Mouse (Mus musculus) right cerebral cortex, adult 18-20 months (tissue): ENCODE measurements around the gene Telo2.

ENCODE experiments used
- DNase-seq: peaks from one replicate; pipeline ENCODE4 v3.0.0; 2022; ENCODE audit warnings: mixed read lengths

Telo2 gene

DNA sequence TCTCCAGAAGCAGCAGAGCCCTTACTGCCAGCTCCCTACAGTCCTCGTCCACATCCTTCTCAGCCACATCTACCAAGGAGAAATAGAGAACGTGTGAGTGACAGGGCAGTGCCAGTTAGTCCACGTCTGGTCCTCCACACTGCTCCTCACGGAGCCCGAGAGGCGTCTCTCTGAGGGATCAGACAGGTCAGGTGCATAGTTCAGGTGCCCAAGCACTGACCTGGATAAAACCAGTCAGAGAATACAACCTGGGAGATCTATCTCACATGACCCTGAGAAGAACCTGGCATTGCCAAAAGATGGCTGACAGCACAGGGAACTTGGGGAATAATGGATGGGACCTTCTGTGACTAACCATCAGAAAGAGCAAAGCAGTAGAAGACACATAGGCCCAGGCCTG is 15.7 kb downstream of the Telo2 start:
- DNase-seq = no peak

DNA sequence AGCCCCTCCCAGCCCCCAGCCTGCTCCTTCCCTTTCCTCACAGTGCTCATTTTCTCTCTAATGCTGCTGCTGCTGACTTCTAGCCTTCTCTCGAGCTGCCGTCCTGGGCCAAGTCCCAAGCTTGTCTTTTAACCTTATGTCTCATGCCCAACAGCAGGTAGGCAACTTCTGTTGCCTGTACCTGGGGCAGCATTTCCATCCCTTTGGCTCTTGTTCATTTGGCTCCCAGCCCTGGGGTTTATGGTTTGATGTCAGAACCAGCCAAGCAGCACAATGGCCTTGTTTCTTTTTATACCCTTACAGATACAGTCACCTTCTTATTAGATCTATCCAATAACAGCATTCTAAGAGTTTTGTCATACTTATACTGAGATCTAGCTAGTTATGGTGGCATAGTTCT is 19.5 kb downstream of the Telo2 start:
- DNase-seq = no peak

DNA sequence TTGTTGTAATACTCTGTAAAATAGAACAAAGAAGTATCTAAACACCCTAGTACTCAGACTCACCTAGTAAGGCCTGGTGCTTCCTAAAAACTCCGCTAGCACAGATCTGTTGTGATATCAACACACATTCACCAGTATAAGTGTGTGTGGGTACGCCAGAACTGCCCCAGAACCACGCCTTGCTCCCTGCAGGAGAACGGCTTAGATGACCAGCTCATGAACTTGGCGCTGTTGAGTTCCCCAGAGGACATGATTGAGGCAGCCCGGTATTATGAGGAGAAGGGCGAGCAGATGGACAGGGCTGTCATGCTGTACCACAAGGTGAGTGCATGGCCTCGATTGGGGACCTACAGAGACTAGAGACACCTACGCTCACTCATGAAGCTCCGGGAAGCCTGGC is 25.3 kb downstream of the Telo2 start:
- no peak for DNase-seq

DNA sequence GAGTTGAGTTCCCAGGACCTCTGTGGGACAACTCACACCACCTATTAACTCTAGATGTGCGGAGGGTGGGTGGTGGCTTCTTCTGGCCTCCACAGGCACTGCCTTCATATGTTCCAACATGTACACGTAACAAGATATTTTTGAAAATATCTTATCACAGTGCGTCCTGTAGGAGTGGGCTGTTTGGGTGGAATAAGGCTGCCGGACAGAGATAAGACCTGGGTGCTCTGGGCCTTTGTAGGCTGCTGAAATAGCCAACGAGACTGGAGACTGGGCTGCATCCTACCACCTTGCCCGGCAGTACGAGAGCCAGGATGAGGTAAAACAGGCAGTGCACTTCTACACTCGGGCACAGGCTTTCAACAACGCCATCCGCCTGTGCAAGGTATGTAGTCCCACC is 26.6 kb downstream of the Telo2 start:
- no peak for DNase-seq

DNA sequence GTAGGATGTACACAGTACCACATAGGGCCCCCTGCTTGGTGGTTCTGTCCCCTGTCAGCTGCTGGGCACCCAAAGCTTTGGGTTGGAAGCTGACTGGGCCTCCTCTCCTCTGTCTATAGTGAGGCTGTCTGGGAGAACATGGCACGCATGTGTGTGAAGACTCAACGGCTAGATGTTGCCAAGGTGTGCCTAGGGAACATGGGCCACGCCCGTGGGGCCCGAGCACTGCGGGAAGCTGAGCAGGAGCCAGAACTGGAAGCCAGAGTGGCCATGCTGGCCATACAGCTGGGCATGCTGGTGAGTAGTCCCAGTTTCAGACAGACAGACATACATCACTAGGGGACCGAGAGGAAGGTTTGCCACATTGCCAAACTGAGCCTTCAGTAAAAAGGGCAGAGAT is 29.0 kb downstream of the Telo2 start:
- no peak for DNase-seq

DNA sequence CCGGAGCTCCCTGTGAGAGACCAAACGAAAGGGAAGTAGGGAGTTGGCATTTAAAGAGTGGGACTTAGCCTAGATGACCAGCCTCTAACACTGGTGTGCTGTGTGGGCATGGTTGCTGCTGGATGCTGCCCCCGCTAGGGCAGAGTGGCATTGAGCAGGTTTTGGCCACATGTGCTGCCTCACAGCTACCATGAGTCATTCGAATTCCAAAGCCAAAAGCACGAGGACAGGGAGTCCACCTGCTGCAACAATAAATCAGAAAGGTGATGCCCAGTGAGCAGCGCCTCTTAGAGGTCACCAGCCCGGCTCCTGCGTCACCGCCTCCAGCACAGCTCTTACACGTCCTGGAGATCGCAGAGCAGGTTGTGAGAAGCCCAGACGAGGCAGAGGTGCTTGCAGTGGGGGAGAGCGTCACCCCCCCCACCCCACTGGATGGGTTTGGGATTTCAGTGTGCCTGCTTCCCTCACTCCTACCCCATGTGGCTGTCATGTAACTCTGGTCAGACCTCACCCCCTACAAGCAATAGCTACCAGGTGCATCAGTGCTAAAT is 30.9 kb downstream of the Telo2 start:
- DNase-seq = no peak

DNA sequence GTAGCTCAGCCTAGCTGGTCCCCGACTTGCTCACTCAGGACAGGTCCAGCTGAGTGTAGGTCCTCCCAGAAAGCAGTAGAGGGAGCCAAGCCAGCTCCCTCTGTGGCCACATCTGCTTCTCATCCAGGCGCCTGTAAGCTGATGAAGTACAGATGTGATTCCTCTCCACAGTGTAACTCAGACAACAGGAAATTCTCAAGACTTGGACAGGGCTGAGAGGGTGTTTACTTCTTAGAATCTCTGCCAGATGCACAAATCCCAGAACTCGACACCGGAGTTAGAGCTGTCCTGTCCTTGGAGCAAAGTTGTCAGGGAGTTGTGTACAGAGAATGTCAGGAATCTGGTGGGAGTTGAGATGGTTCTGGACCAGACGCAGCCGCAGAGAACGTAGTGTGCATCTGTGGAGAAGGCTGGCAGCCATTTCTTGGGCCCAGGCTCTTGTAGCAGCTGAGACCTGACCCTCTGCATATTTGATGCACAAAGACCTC is 32.3 kb downstream of the Telo2 start, which contains the start of gene Tmem204:
Gene Tmem204, minus strand, starts transcription at position 148 of the 488 bp plus-strand sequence.
- DNase-seq = no peak

DNA sequence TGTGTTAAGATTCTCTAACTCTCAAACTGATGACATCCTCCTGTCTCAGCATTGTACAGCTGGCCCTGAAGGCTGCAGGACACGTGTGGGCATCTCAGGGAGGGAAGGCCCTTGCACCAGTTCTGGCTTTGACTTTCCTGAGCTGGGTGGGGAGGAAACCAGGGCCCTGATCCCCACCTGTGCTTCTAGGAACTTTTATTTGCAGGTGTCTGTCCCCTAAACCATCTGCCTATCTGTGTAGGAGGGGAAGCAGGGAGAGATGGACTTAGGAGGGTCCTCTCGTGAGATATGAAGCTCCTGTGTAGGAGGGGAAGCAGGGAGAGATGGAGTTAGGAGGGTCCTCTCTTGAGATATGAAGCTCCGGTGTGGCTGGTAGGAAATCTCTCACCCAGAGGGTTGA is 32.9 kb downstream of the Telo2 start:
- no peak for DNase-seq

DNA sequence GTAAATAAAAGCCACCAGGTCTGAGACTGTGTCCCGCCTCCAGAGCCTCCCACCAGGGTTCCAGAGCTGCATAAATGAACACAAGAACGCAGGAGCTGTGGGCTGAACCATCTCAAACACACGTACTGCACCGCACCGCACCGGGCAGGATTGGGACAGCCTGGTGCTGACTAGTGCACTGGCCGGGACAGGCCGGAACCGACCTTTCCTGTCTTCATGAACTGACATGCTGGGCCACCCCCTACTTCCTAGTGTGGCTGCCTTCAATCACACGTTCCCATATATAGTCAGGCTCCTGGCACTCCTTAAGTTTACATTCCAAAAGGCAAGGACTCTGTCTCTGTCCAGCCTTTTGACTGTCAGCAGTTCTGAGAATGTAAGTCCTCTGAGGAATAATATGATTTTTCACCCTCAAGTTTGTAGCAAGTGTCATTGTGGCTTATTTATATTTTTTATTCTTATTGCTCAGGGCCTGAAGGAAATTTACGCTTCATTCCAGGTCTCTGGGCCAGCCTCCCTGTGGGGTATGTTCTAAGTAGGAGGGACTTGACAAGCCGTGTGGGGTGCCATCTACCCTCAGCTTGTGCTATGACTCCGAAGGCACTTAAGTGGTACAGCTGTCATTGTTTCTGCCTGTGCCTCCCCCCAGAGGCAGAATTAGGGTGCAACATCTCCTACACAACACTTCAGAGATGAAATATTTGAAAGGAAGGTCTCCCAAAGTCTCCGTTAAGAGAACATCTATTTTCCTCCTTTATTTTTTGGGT is 33.5 kb downstream of the Telo2 start:
- DNase-seq = peak; percentile 33

DNA sequence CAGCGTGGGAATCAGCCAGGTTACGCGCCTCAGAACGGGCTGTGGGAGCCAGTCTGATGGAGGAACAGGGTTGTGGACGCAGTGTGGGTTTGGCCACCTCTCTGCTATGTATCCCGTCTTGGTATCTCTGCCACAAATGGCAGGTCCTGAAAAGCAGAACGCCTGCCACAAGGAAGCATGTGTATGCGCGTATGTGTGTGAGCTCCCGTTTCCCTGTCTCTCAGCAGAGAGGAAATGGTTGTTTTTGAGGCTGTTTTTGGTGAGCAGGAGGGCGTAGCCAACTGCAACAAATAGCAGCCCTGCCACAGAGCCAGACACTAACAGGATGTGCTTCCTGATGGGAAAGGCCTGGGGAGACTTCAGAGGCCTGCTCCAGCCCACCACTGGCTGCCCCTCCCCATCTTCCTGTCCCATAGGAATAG is 34.8 kb downstream of the Telo2 start:
- no peak for DNase-seq

DNA sequence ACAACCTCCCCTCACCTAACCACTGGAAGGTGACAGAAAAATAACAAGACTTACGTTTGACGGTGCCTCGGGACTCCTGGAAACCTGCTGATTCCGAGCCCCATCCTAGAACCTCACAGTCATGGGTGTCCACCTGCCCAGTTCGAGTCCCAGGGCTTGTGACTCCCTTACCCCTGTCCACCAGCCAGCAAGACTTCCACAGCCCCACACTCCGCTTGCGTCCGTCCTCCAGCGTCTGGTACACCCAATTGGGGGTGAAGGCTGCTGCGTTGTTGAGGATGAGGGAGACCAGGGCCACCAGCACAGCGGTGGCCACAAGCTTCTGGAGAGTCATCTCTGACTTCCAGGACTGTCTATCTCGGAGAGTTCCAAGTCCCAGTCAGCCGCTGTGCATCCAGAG is 35.6 kb downstream of the Telo2 start:
- DNase-seq = no peak

DNA sequence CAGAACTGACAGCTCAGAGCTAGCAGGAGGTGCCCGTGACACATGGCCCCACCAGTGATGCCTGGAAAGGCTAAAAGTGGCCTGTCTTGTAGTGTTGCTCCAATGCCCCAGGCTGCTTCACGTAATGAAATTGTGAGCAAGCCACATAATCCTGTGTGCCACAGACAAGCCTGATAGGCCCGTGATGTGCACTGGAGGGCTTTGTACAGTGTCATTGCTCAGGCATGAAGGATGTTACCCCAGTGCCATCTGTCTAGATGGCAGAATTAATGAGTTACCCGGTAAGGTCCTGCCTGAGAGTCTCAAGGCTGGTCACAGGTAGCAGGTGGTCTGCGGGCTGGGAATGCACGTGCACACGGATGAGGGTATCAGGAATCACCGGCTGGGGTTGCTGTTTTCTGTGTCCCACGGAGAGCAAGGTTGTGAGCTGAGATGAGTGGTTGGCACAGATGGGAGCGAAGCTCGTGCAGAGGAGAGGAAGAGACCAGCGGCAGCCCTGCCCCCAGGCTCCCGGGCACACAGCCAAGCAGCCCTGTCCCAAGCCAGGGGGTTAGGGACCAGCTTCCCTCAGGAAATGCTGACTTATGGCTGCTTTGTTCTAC is 37.9 kb downstream of the Telo2 start:
- peak; percentile 37 for DNase-seq

DNA sequence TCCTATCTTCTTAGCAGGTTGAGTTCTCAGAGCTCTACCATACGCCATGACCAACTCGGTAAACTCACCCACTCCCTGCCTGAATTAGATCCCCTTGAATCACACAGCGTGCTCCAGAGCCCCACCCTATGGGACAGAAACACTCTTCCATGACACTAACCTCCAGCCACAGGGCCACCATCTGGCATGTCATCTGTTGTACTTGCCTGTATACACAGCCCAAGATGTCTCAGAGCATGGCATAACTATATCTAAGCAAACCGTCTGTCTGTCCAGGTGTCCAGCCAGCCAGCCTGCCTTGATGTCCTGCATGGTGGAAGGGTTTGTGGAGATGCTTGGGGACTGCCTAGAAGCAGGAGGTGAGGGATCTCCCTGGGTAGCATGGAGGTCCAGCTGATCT is 38.9 kb downstream of the Telo2 start:
- DNase-seq = peak; percentile 21

DNA sequence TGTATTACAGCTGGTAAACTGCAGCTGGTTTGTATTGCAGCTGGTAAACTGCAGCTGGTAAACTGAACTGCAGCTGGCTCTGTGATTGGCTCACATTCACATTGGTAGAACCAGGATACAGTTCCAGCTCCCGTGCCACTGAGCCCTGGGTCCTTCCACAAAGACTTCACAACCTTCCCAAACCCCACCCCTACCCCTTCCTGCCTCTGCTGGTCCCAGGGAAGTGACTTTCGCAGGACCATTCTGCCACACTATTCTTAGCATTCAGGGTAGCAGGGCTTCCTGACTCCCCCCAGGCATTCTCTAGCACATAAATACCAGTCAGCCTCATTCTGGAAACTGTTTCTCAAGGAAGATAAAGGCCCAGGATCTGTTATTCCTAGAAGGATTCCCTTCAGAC is 47.1 kb downstream of the Telo2 start:
- no peak for DNase-seq

DNA sequence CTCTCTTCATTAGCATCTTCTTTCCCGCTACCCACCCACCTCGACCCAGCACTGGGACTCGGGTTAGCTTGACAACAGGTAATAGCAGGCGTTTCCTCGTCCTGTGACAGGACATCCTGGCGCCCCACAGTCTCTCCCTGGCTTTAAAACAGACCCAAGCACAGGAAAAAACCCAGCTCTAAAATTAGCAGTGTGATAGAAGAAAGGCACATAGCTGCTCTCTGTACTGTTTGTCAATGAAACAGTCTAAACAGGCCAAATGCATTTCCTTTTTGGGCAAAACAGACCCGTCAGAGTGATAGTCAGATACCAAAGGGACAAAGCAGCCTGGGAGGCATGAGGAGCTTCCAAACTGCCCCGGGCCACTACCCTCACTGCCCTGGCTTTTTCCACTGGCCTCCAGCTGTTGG is 48.3 kb downstream of the Telo2 start:
- DNase-seq = no peak

DNA sequence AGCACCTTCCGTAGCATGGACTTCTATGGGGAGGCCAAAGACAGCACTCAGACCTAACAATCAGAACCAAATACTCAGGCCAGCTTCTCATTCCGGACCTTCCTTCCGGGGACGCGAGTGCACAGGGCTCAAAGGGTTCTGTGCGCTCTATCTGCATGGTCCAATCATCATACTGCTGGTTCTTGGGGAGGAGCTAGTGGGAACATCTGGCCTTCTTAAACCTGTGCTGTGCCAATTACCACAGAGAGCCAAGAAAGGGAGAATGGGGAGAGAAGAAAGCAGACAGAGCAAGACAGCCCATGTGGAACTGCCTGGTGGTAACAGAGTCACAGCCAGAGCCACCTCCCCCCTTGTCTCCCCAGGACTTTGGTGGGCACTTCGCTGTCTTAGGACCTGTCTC is 49.2 kb downstream of the Telo2 start:
- no peak for DNase-seq

DNA sequence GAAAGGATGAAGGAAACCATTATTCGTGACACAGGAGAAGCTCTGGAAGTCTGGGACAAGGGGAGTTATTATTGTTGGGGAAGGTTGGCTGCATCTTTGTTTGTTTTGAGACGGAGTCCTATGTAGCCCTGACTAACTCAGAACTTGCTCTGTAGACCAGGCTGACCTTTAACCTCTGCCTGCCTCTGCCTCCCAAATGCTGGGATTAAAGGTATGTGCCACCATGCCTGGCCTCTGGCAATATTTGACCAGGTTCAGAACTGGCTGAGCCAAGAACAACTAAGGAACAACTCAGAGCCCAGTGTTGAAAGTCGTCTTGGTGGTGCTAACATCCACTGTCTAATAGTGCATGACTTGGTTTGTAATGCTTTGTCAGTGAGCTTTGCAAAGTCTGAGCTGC is 50.6 kb downstream of the Telo2 start:
- DNase-seq = no peak

DNA sequence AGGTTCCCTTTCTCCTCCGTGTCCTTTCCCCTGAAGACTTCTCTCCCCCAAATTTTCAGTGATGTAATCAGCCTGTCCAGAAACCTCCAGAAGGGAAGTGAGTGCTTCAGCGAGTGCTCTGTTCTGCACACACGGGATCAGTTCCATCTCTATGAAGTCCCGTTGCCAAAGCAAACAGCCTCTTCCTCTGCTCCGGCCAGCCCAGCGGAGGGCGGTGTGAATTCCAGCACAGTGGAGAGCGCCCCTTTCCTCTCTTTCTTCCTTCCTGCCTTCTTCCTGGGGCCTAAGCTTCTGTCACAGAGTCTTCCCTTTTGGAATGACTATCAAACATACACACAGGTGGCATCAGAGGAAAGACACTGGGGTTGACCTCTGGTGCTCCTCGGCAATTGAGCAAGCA is 51.4 kb downstream of the Telo2 start:
- no peak for DNase-seq

DNA sequence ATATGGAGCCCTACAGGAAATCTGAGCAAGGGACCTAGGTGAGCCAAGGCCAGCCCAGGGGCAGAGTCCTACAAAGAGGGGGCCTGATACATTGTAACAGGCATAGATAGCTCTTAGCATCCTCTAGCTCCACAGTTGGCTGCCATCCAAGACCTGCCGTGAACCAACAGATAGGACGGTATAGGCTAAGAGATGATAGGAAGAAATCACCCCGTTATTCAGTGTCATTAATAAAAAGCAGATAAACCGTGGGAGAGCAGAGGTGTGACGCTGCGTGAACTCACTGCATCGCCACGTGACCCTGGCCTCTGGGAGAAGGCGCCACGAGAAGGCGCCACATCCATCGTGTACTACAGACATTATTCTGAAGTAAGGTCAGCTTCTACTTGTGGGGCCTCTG is 51.9 kb downstream of the Telo2 start:
- DNase-seq = no peak

DNA sequence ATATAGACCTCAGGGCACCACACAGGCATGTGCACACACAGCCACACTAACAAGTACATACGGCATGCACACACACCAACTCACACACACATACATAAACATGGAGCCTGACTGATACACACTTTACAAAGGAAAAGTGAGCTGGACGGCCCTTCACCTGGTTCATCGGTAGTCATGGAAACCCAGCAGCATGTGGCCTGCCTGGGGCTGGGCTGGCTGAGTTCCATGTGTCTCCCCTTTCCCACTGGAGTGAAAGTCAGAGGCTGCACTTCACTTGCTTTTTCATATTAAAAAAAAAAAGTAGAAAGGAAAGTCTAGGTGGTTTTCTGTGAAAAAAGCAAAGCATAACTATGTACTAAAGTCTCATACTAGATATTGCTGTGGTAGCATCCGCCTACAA is 52.5 kb downstream of the Telo2 start:
- no peak for DNase-seq

DNA sequence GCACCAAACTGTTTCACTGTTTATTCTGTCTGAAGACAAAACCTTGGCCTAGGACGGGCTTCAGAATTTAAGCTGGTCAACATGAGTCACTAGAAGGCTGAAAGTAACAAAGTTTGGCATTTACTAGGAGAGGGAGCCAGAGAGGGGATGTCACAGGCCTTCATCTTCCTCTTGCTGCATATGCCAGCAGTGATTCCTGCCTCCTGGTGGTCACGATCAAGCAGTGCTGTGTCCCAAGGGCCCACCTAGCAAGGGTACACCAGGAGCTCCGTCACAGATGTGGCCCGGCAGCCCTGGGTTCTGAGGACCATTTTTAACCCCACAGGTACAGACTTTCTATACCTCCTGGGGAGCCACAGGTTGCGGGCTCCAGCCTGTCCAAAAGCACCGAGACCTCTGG is 58.7 kb downstream of the Telo2 start:
- no peak for DNase-seq

DNA sequence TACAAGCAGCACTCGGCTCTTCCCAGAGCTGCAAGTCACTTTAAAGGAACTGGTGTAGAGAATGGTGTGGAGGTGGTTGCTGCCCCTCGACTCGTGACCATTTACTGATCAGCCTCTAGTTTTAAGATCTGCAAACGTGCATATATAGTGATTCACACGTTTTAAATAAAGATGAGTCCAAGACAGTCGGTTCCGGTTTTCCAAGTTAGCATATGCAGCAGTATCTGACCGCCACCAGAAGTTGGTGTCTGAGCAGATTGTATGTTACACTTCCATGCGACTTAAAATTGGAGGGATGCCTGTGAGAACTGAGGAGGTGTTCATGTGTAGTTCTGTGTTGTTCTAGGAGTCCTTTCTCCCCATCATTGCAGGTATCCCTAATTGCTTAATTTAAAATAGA is 62.5 kb downstream of the Telo2 start:
- DNase-seq = peak; percentile 13
